Mouse (Mus musculus): ENCODE results near the gene Gm49384. TPM values are rescaled to one million over a fixed set of nuclear protein-coding genes. Genes with fewer than 3 reads are reported as not detected.

Gene Gm49384
- polyA plus RNA-seq, 1 experiment from 2014 or later: 26.8 TPM

- H3K9ac ChIP-seq (replicated peaks; ENCODE audit: low read length): peak overlapping the region; percentile 87
- WGBS: under 1% methylated on average over 19 of the region's 19 CpGs
- no peaks in the 10 kb centered on the region for H3K9me3 ChIP-seq (ENCODE audit: low read length)
- H3K27me3 ChIP-seq (ENCODE audit: insufficient read depth, low read length): no peaks in the 10 kb centered on the region
- ATAC-seq (ENCODE audit: low FRiP score, low TSS enrichment): no peak; the same call in 1 of the 2 replicates
- peaks cover 18% of the 10 kb centered on the region for H3K36me3 ChIP-seq (ENCODE audit: insufficient read depth, low read length)
- peak overlapping the region; percentile 96 for H3K27ac ChIP-seq (ENCODE audit: low read length)
- H3K4me1 ChIP-seq (ENCODE audit: insufficient read depth, low read length): peaks cover 6% of the 10 kb centered on the region; the same call in 1 of the 2 replicates
- H3K4me2 ChIP-seq (replicated peaks; ENCODE audit: low read depth, low read length): peak overlapping the region; percentile 81
- H3K4me3 ChIP-seq (ENCODE audit: low read length): peak overlapping the region; percentile 80
These were observed 45.7 kb downstream of the Gm49384 start for GRCm38 (mm10) chr12:69158366-69158764.

- ATAC-seq (ENCODE audit: low FRiP score, low TSS enrichment): no peak
- 98% methylated on average over 2 of the region's 2 CpGs for WGBS
- H3K4me2 ChIP-seq (replicated peaks; ENCODE audit: low read depth, low read length): no peak overlapping the region
These were observed 47.0 kb downstream of the Gm49384 start for GRCm38 (mm10) chr12:69157107-69157506.

GRCm38 (mm10) chr12:69156436-69156835 lies 47.6 kb downstream of the Gm49384 start:
- H3K36me3 ChIP-seq (ENCODE audit: insufficient read depth, low read length): peaks cover 18% of the 10 kb centered on the region
- no peak overlapping the region for H3K9ac ChIP-seq (replicated peaks; ENCODE audit: low read length)
- no peaks in the 10 kb centered on the region for H3K27me3 ChIP-seq (ENCODE audit: insufficient read depth, low read length)
- 88% methylated on average over 4 of the region's 4 CpGs for WGBS
- no peak overlapping the region for H3K27ac ChIP-seq (ENCODE audit: low read length)
- no peak overlapping the region for H3K4me2 ChIP-seq (replicated peaks; ENCODE audit: low read depth, low read length)
- H3K4me1 ChIP-seq (ENCODE audit: insufficient read depth, low read length): peaks cover 6% of the 10 kb centered on the region; the same call in 1 of the 2 replicates
- no peak for ATAC-seq (ENCODE audit: low FRiP score, low TSS enrichment)
- H3K4me3 ChIP-seq (ENCODE audit: low read length): no peak overlapping the region
- H3K9me3 ChIP-seq (ENCODE audit: low read length): no peaks in the 10 kb centered on the region

More at GRCm38 (mm10) chr12:69157107-69157506, 47.0 kb downstream of the Gm49384 start:
- H3K27ac ChIP-seq (ENCODE audit: low read length): no peak overlapping the region
- H3K36me3 ChIP-seq (ENCODE audit: insufficient read depth, low read length): peaks cover 18% of the 10 kb centered on the region
- 0 out of 2 replicates have a peak overlapping the region, but pooled peaks have one; percentile 80 for H3K4me3 ChIP-seq (ENCODE audit: low read length)
- no peaks in the 10 kb centered on the region for H3K27me3 ChIP-seq (ENCODE audit: insufficient read depth, low read length)
- H3K4me1 ChIP-seq (ENCODE audit: insufficient read depth, low read length): peaks cover 6% of the 10 kb centered on the region; the same call in 1 of the 2 replicates
- H3K9ac ChIP-seq (replicated peaks; ENCODE audit: low read length): no peak overlapping the region
- H3K9me3 ChIP-seq (ENCODE audit: low read length): no peaks in the 10 kb centered on the region

GRCm38 (mm10) chr12:69155923-69156322 lies 48.1 kb downstream of the Gm49384 start:
- no peaks in the 10 kb centered on the region for H3K27me3 ChIP-seq (ENCODE audit: insufficient read depth, low read length)

GRCm38 (mm10) chr12:69150049-69150448 lies 54.0 kb downstream of the Gm49384 start:
- no peaks in the 10 kb centered on the region for H3K36me3 ChIP-seq (ENCODE audit: insufficient read depth, low read length)
- ATAC-seq (ENCODE audit: low FRiP score, low TSS enrichment): no peak
- no peak overlapping the region for H3K4me3 ChIP-seq (ENCODE audit: low read length)
- WGBS: 82% methylated on average over 13 of the region's 13 CpGs
- no peak overlapping the region for H3K27ac ChIP-seq (ENCODE audit: low read length)
- no peak overlapping the region for H3K9ac ChIP-seq (replicated peaks; ENCODE audit: low read length)
- H3K4me2 ChIP-seq (replicated peaks; ENCODE audit: low read depth, low read length): no peak overlapping the region
- no peaks in the 10 kb centered on the region for H3K4me1 ChIP-seq (ENCODE audit: insufficient read depth, low read length)
- no peaks in the 10 kb centered on the region for H3K9me3 ChIP-seq (ENCODE audit: low read length)
- H3K27me3 ChIP-seq (ENCODE audit: insufficient read depth, low read length): no peaks in the 10 kb centered on the region

More at GRCm38 (mm10) chr12:69155923-69156322, 48.1 kb downstream of the Gm49384 start:
- H3K9me3 ChIP-seq (ENCODE audit: low read length): no peaks in the 10 kb centered on the region
- H3K9ac ChIP-seq (replicated peaks; ENCODE audit: low read length): no peak overlapping the region
- H3K27ac ChIP-seq (ENCODE audit: low read length): no peak overlapping the region
- H3K4me2 ChIP-seq (replicated peaks; ENCODE audit: low read depth, low read length): no peak overlapping the region
- WGBS: 84% methylated on average over 2 of the region's 2 CpGs
- peaks cover 18% of the 10 kb centered on the region for H3K36me3 ChIP-seq (ENCODE audit: insufficient read depth, low read length)
- no peak for ATAC-seq (ENCODE audit: low FRiP score, low TSS enrichment)
- peaks cover 6% of the 10 kb centered on the region; the same call in 1 of the 2 replicates for H3K4me1 ChIP-seq (ENCODE audit: insufficient read depth, low read length)
- no peak overlapping the region for H3K4me3 ChIP-seq (ENCODE audit: low read length)

- H3K4me3 ChIP-seq (ENCODE audit: low read length): no peak overlapping the region
- no peak overlapping the region for H3K9ac ChIP-seq (replicated peaks; ENCODE audit: low read length)
- 94% methylated on average over 5 of the region's 5 CpGs for WGBS
- H3K9me3 ChIP-seq (ENCODE audit: low read length): no peaks in the 10 kb centered on the region
- no peaks in the 10 kb centered on the region for H3K36me3 ChIP-seq (ENCODE audit: insufficient read depth, low read length)
- no peak overlapping the region for H3K4me2 ChIP-seq (replicated peaks; ENCODE audit: low read depth, low read length)
- no peaks in the 10 kb centered on the region for H3K4me1 ChIP-seq (ENCODE audit: insufficient read depth, low read length)
- no peak overlapping the region for H3K27ac ChIP-seq (ENCODE audit: low read length)
- no peak for ATAC-seq (ENCODE audit: low FRiP score, low TSS enrichment)
- no peaks in the 10 kb centered on the region for H3K27me3 ChIP-seq (ENCODE audit: insufficient read depth, low read length)
These were observed 56.8 kb downstream of the Gm49384 start for GRCm38 (mm10) chr12:69147166-69147735.

GRCm38 (mm10) chr12:69143460-69143859 lies 60.6 kb downstream of the Gm49384 start:
- H3K9me3 ChIP-seq (ENCODE audit: low read length): no peaks in the 10 kb centered on the region
- H3K9ac ChIP-seq (replicated peaks; ENCODE audit: low read length): no peak overlapping the region
- no peak overlapping the region for H3K27ac ChIP-seq (ENCODE audit: low read length)
- no peak overlapping the region for H3K4me3 ChIP-seq (ENCODE audit: low read length)
- no peaks in the 10 kb centered on the region for H3K27me3 ChIP-seq (ENCODE audit: insufficient read depth, low read length)
- H3K4me2 ChIP-seq (replicated peaks; ENCODE audit: low read depth, low read length): no peak overlapping the region
- no peaks in the 10 kb centered on the region for H3K4me1 ChIP-seq (ENCODE audit: insufficient read depth, low read length)
- no peak for ATAC-seq (ENCODE audit: low FRiP score, low TSS enrichment)
- no peaks in the 10 kb centered on the region for H3K36me3 ChIP-seq (ENCODE audit: insufficient read depth, low read length)
- WGBS: 86% methylated on average over 6 of the region's 6 CpGs

GRCm38 (mm10) chr12:69139841-69140240 lies 64.2 kb downstream of the Gm49384 start:
- no peak for ATAC-seq (ENCODE audit: low FRiP score, low TSS enrichment)
- Histone ChIP-seq H3K4me2 (replicated peaks; ENCODE audit: low read depth, low read length) (no peak overlapping the region), H3K27me3 (ENCODE audit: insufficient read depth, low read length) (no peaks in the 10 kb centered on the region), H3K9ac (replicated peaks; ENCODE audit: low read length) (no peak overlapping the region), H3K36me3 (ENCODE audit: insufficient read depth, low read length) (no peaks in the 10 kb centered on the region), H3K27ac (ENCODE audit: low read length) (no peak overlapping the region), H3K9me3 (ENCODE audit: low read length) (no peaks in the 10 kb centered on the region), H3K4me1 (ENCODE audit: insufficient read depth, low read length) (no peaks in the 10 kb centered on the region), H3K4me3 (ENCODE audit: low read length) (no peak overlapping the region)
- 88% methylated on average over 7 of the region's 7 CpGs for WGBS

Small RNA genes lying within 50 kb of the gene (microRNA-seq; reads per million reads assigned to microRNA genes)
- gene Gm47287 (not detected), gene Gm47295 (1.7 reads per million, percentile 5 among the genes with 10 or more reads in this experiment)

Other genes with a start within 250 kb of the Gm49384 start
- 1,392 and 1,476 TPM in 2 replicates for gene Rps29, start 45.1 kb downstream of the Gm49384 start, polyA plus RNA-seq (2015; fragmentation: Nextera tagmentation; extraction: Ambion mirVana)
- gene Lrr1, start 35.5 kb downstream of the Gm49384 start, polyA plus RNA-seq (2015; fragmentation: Nextera tagmentation; extraction: Ambion mirVana): 21.1 and 24.1 TPM in 2 replicates
- 471 and 512 TPM in 2 replicates for gene Rpl36al, start 20.2 kb downstream of the Gm49384 start, polyA plus RNA-seq (2015; fragmentation: Nextera tagmentation; extraction: Ambion mirVana)
- gene Mgat2, start 20.1 kb downstream of the Gm49384 start, polyA plus RNA-seq (2015; fragmentation: Nextera tagmentation; extraction: Ambion mirVana): 46.3 and 47.0 TPM in 2 replicates
- 32.6 and 34.2 TPM in 2 replicates for gene Gm49383, start 7.2 kb downstream of the Gm49384 start, polyA plus RNA-seq (2015; fragmentation: Nextera tagmentation; extraction: Ambion mirVana)
- gene Dnaaf2, start 5.8 kb downstream of the Gm49384 start, polyA plus RNA-seq (2015; fragmentation: Nextera tagmentation; extraction: Ambion mirVana): 8.8 and 10.5 TPM in 2 replicates
- 26.2 and 26.4 TPM in 2 replicates for gene Pole2, start 23.9 kb upstream of the Gm49384 start, polyA plus RNA-seq (2015; fragmentation: Nextera tagmentation; extraction: Ambion mirVana)
- 5.9 and 9.9 TPM in 2 replicates for gene Klhdc1, start 36.9 kb upstream of the Gm49384 start, polyA plus RNA-seq (2015; fragmentation: Nextera tagmentation; extraction: Ambion mirVana)
- 139 and 142 TPM in 2 replicates for gene Klhdc2, start 92.4 kb upstream of the Gm49384 start, polyA plus RNA-seq (2015; fragmentation: Nextera tagmentation; extraction: Ambion mirVana)
- gene Nemf, start 152.9 kb upstream of the Gm49384 start, polyA plus RNA-seq (2015; fragmentation: Nextera tagmentation; extraction: Ambion mirVana): 80.3 and 92.7 TPM in 2 replicates
- gene Arf6, start 167.9 kb upstream of the Gm49384 start, polyA plus RNA-seq (2015; fragmentation: Nextera tagmentation; extraction: Ambion mirVana): 34.6 and 34.9 TPM in 2 replicates
- 1.1 and 1.7 TPM in 2 replicates for gene Gm9887, start 168.2 kb upstream of the Gm49384 start, polyA plus RNA-seq (2015; fragmentation: Nextera tagmentation; extraction: Ambion mirVana)

Data from kidney, embryonic 16.5 days (tissue).